In genomic region chr3:132684231-132684928, GRCm38 (mm10) we compare ENCODE assay signal across 8 mouse cellular contexts. TPM values are rescaled to one million over a fixed set of nuclear protein-coding genes. Genes with fewer than 3 reads are reported as not detected.
A peak's percentile ranks its signal among the peaks of the same experiment; 100 is the strongest.
DNase-seq lines count a peak whose midpoint lies in the region; ATAC-seq and TF ChIP-seq lines count a peak whose summit lies in the region.

Gene Aimp1, minus strand, starts transcription at chr3:132684370.

- H3K9ac ChIP-seq in intestine, embryonic 16.5 days (ENCODE audit: low read depth, low read length), result peak within 1 kb of the TSS; percentile 90
- peak within 1 kb of the TSS; percentile 83 for H3K9ac ChIP-seq in midbrain, embryonic 11.5 days (ENCODE audit: low read length)

- no peak for TF ChIP-seq CTCF in left cerebral cortex, adult 2 months (IDR thresholded peaks at IDR 0.05)

- DNase-seq in left cerebral cortex, adult 2 months (ENCODE audit: extremely low spot score in 1 of 2, low spot score in 2 of 2), result no peak
- DNase-seq in left cerebral cortex, adult 9 months (ENCODE audit: low spot score in 2 of 2), result no peak
- DNase-seq in adrenal gland, postnatal 4 days (ENCODE audit: low spot score in 2 of 2), result no peak
- no peak for DNase-seq in gastrocnemius, postnatal 25 days
- peak; percentile 84 for DNase-seq in midbrain, embryonic 11.5 days (ENCODE audit: low spot score, missing footprints)
- DNase-seq in urinary bladder, postnatal 36 days (ENCODE audit: low spot score in 2 of 2), result no peak

- no peaks in the 10 kb centered on the region for H3K27me3 ChIP-seq in intestine, embryonic 16.5 days (replicated peaks; ENCODE audit: control insufficient read depth, insufficient read depth, low read length)
- H3K27me3 ChIP-seq in midbrain, embryonic 11.5 days (ENCODE audit: control insufficient read depth, insufficient read depth, low read length), result no peaks in the 10 kb centered on the region

- H3K27ac ChIP-seq in left cerebral cortex, adult 2 months, result peak within 1 kb of the TSS; percentile 100
- H3K27ac ChIP-seq in intestine, embryonic 16.5 days (ENCODE audit: low read length), result peak within 1 kb of the TSS; percentile 96
- H3K27ac ChIP-seq in midbrain, embryonic 11.5 days (ENCODE audit: low read depth, low read length), result peak within 1 kb of the TSS; percentile 76

- intact Hi-C loops in left cerebral cortex, adult 2 months (cut with DNase I), result loop anchor here (10.0 kb wide), 1 partner anchor 1950 kb away; the partner anchor contains the start of gene Rpl34

- H3K4me2 ChIP-seq in intestine, embryonic 16.5 days (ENCODE audit: low read depth, low read length), result peak within 1 kb of the TSS; percentile 77
- peak within 1 kb of the TSS; percentile 71 for H3K4me2 ChIP-seq in midbrain, embryonic 11.5 days

- no peaks in the 10 kb centered on the region for H3K36me3 ChIP-seq in intestine, embryonic 16.5 days (ENCODE audit: control insufficient read depth, insufficient read depth, low read length)
- no peaks in the 10 kb centered on the region for H3K36me3 ChIP-seq in midbrain, embryonic 11.5 days (ENCODE audit: control insufficient read depth, insufficient read depth, low read length)

- no peak for ATAC-seq in intestine, embryonic 16.5 days
- ATAC-seq in midbrain, embryonic 11.5 days (ENCODE audit: low FRiP score), result no peak
- no peak; the same call in 1 of the 2 replicates for ATAC-seq in frontal cortex, adult (ENCODE audit: low TSS enrichment)

- peak within 1 kb of the TSS; percentile 97 for H3K4me3 ChIP-seq in left cerebral cortex, adult 2 months
- peak within 1 kb of the TSS; percentile 85 for H3K4me3 ChIP-seq in intestine, embryonic 16.5 days (ENCODE audit: low read length)
- peak within 1 kb of the TSS; percentile 83 for H3K4me3 ChIP-seq in midbrain, embryonic 11.5 days (ENCODE audit: low read depth, low read length)

- under 1% methylated on average over 27 of the region's 27 CpGs for WGBS in intestine, embryonic 16.5 days
- 2% methylated on average over 27 of the region's 27 CpGs for WGBS in midbrain, embryonic 11.5 days

- no peaks in the 10 kb centered on the region for H3K9me3 ChIP-seq in intestine, embryonic 16.5 days (ENCODE audit: control insufficient read depth, low read length)
- H3K9me3 ChIP-seq in midbrain, embryonic 11.5 days (ENCODE audit: control insufficient read depth, low read length), result no peaks in the 10 kb centered on the region

- H3K4me1 ChIP-seq in intestine, embryonic 16.5 days (ENCODE audit: control insufficient read depth, insufficient read depth, low read length), result peaks cover 5% of the 10 kb centered on the region
- peaks cover 8% of the 10 kb centered on the region for H3K4me1 ChIP-seq in midbrain, embryonic 11.5 days (ENCODE audit: control insufficient read depth, insufficient read depth, low read length)

RNA-seq across cellular contexts. Expression of gene Aimp1, which starts in this region (rescaled TPM):
- 10 to 100 TPM; 47.2 to 58.1 TPM for total RNA-seq in left cerebral cortex, adult 2 months (2021)
- total RNA-seq in adrenal gland, postnatal 4 days (2021), result 10 to 100 TPM; 68.3 to 75.3 TPM
- total RNA-seq in gastrocnemius, postnatal 25 days (2021), result 10 to 100 TPM; 75.5 to 77.7 TPM
- 75.5 and 78.8 TPM in 2 replicates for polyA plus RNA-seq in intestine, embryonic 16.5 days (2015; fragmentation: Nextera tagmentation; extraction: Ambion mirVana)
- polyA plus RNA-seq in midbrain, embryonic 11.5 days (2014; fragmentation: Nextera tagmentation; extraction: Ambion mirVana), result 87.0 and 94.1 TPM in 2 replicates
